Mouse (Mus musculus): Measurements from ENCODE around the gene Celf3. TPM values are rescaled to one million over a fixed set of nuclear protein-coding genes. Genes with fewer than 3 reads are reported as not detected.

Celf3 gene
- polyA plus RNA-seq, 1 experiment from 2014 or later: 4.7 TPM

DNA sequence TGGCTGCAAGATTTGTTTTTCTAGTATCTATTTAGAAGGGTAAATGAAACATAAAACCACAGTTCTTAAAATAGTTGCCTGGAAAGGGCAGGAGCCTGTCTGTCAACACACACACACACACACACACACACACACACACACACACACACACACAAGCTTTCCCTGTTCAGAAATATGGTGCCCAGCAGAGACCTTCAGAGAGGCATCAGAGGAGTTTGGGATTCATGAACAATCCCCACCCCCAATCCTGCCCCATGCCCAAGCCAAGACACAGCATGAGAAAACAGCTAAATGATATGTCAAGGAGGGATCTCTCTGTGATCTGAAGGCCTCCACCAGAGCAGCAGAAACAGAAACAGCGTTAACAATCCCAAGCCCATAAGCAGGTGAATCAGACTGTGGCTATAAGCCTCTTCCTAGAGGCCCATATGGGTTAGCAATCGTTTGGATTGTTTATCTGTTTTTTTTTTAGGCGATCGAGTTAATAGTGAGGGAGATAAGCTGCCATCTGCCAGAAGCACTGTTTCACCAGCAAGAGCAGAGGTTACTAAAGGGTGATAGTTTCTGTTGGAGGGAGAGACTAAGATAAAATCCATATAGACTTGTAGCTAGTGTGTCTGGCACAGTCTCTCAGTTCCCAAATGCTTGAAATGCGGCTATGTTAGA lies 4.4 kb upstream of the Celf3 start:
- H3K4me3 ChIP-seq (ENCODE audit: low read depth, low read length): no peak overlapping the region
- no peaks in the 10 kb centered on the region for H3K36me3 ChIP-seq (ENCODE audit: control insufficient read depth, insufficient read depth, low read length)
- no peak overlapping the region for H3K27ac ChIP-seq (ENCODE audit: low read depth, low read length)
- peaks cover 14% of the 10 kb centered on the region for H3K4me1 ChIP-seq (ENCODE audit: control insufficient read depth, insufficient read depth, low read length)
- H3K9me3 ChIP-seq (replicated peaks; ENCODE audit: control insufficient read depth, low read length): no peaks in the 10 kb centered on the region
- no peak for ATAC-seq (replicated peaks; ENCODE audit: insufficient number of reproducible peaks, low FRiP score, low TSS enrichment)
- H3K4me2 ChIP-seq: no peak overlapping the region
- H3K27me3 ChIP-seq (ENCODE audit: control insufficient read depth, insufficient read depth, low read length): peaks cover 5% of the 10 kb centered on the region
- H3K9ac ChIP-seq (ENCODE audit: low read depth, low read length): no peak overlapping the region
- 33% methylated on average over 5 of the region's 5 CpGs for WGBS (ENCODE audit: insufficient replicate concordance)

GRCm38 (mm10) chr3:94476301-94477035 lies 1.6 kb upstream of the Celf3 start:
- H3K9me3 ChIP-seq (replicated peaks; ENCODE audit: control insufficient read depth, low read length): no peaks in the 10 kb centered on the region
- H3K36me3 ChIP-seq (ENCODE audit: control insufficient read depth, insufficient read depth, low read length): no peaks in the 10 kb centered on the region
- H3K4me1 ChIP-seq (ENCODE audit: control insufficient read depth, insufficient read depth, low read length): peaks cover 16% of the 10 kb centered on the region
- H3K4me2 ChIP-seq: no peak overlapping the region
- no peak overlapping the region for H3K9ac ChIP-seq (ENCODE audit: low read depth, low read length)
- 44% methylated on average over 8 of the region's 8 CpGs for WGBS (ENCODE audit: insufficient replicate concordance)
- no peak overlapping the region for H3K4me3 ChIP-seq (ENCODE audit: low read depth, low read length)
- no peak for ATAC-seq (replicated peaks; ENCODE audit: insufficient number of reproducible peaks, low FRiP score, low TSS enrichment)
- H3K27ac ChIP-seq (ENCODE audit: low read depth, low read length): no peak overlapping the region
- peaks cover 31% of the 10 kb centered on the region for H3K27me3 ChIP-seq (ENCODE audit: control insufficient read depth, insufficient read depth, low read length)

GRCm38 (mm10) chr3:94477444-94477843 lies 651 bp upstream of the Celf3 start:
- Histone ChIP-seq H3K27me3 (ENCODE audit: control insufficient read depth, insufficient read depth, low read length) (peaks cover 33% of the 10 kb centered on the region), H3K4me3 (ENCODE audit: low read depth, low read length) (no peak overlapping the region), H3K4me2 (no peak overlapping the region), H3K4me1 (ENCODE audit: control insufficient read depth, insufficient read depth, low read length) (peaks cover 14% of the 10 kb centered on the region), H3K36me3 (ENCODE audit: control insufficient read depth, insufficient read depth, low read length) (no peaks in the 10 kb centered on the region), H3K9ac (ENCODE audit: low read depth, low read length) (no peak overlapping the region), H3K9me3 (replicated peaks; ENCODE audit: control insufficient read depth, low read length) (no peaks in the 10 kb centered on the region), H3K27ac (ENCODE audit: low read depth, low read length) (no peak overlapping the region)
- ATAC-seq (replicated peaks; ENCODE audit: insufficient number of reproducible peaks, low FRiP score, low TSS enrichment): no peak
- WGBS (ENCODE audit: insufficient replicate concordance): 61% methylated on average over 4 of the region's 4 CpGs

- Histone ChIP-seq H3K4me2 (no peak overlapping the region), H3K4me1 (ENCODE audit: control insufficient read depth, insufficient read depth, low read length) (peaks cover 12% of the 10 kb centered on the region), H3K36me3 (ENCODE audit: control insufficient read depth, insufficient read depth, low read length) (no peaks in the 10 kb centered on the region), H3K27me3 (ENCODE audit: control insufficient read depth, insufficient read depth, low read length) (peaks cover 33% of the 10 kb centered on the region), H3K9me3 (replicated peaks; ENCODE audit: control insufficient read depth, low read length) (no peaks in the 10 kb centered on the region), H3K27ac (ENCODE audit: low read depth, low read length) (no peak overlapping the region), H3K4me3 (ENCODE audit: low read depth, low read length) (no peak overlapping the region), H3K9ac (ENCODE audit: low read depth, low read length) (no peak overlapping the region)
- WGBS (ENCODE audit: insufficient replicate concordance): 14% methylated on average over 9 of the region's 9 CpGs
- ATAC-seq (replicated peaks; ENCODE audit: insufficient number of reproducible peaks, low FRiP score, low TSS enrichment): no peak
These were observed 585 bp downstream of the Celf3 start for GRCm38 (mm10) chr3:94478591-94479169.

GRCm38 (mm10) chr3:94479564-94479963 lies 1.5 kb downstream of the Celf3 start:
- H3K27me3 ChIP-seq (ENCODE audit: control insufficient read depth, insufficient read depth, low read length): peaks cover 33% of the 10 kb centered on the region
- H3K9ac ChIP-seq (ENCODE audit: low read depth, low read length): no peak overlapping the region
- no peaks in the 10 kb centered on the region for H3K9me3 ChIP-seq (replicated peaks; ENCODE audit: control insufficient read depth, low read length)
- H3K36me3 ChIP-seq (ENCODE audit: control insufficient read depth, insufficient read depth, low read length): no peaks in the 10 kb centered on the region
- peak overlapping the region; percentile 26; the same call in 1 of the 2 replicates for H3K4me3 ChIP-seq (ENCODE audit: low read depth, low read length)
- H3K4me2 ChIP-seq: peak overlapping the region; percentile 57
- peaks cover 5% of the 10 kb centered on the region; the same call in 1 of the 2 replicates for H3K4me1 ChIP-seq (ENCODE audit: control insufficient read depth, insufficient read depth, low read length)
- H3K27ac ChIP-seq (ENCODE audit: low read depth, low read length): no peak overlapping the region
- WGBS (ENCODE audit: insufficient replicate concordance): 4% methylated on average over 11 of the region's 11 CpGs
- no peak for ATAC-seq (replicated peaks; ENCODE audit: insufficient number of reproducible peaks, low FRiP score, low TSS enrichment)

- Histone ChIP-seq H3K4me2 (peak within 1 kb of the TSS; percentile 57), H3K4me1 (ENCODE audit: control insufficient read depth, insufficient read depth, low read length) (peaks cover 5% of the 10 kb centered on the region; the same call in 1 of the 2 replicates), H3K36me3 (ENCODE audit: control insufficient read depth, insufficient read depth, low read length) (no peaks in the 10 kb centered on the region), H3K27ac (ENCODE audit: low read depth, low read length) (no peak within 1 kb of the TSS), H3K27me3 (ENCODE audit: control insufficient read depth, insufficient read depth, low read length) (peaks cover 33% of the 10 kb centered on the region), H3K9ac (ENCODE audit: low read depth, low read length) (no peak within 1 kb of the TSS), H3K9me3 (replicated peaks; ENCODE audit: control insufficient read depth, low read length) (no peaks in the 10 kb centered on the region), H3K4me3 (ENCODE audit: low read depth, low read length) (peak within 1 kb of the TSS; percentile 26; the same call in 1 of the 2 replicates)
- WGBS (ENCODE audit: insufficient replicate concordance): 8% methylated on average over 16 of the region's 16 CpGs
- no peak for ATAC-seq (replicated peaks; ENCODE audit: insufficient number of reproducible peaks, low FRiP score, low TSS enrichment)
These were observed 2.3 kb downstream of the Celf3 start, which contains the start of gene Riiad1 for GRCm38 (mm10) chr3:94480291-94480884. Riiad1 (minus strand) TSS chr3:94480341.

DNA sequence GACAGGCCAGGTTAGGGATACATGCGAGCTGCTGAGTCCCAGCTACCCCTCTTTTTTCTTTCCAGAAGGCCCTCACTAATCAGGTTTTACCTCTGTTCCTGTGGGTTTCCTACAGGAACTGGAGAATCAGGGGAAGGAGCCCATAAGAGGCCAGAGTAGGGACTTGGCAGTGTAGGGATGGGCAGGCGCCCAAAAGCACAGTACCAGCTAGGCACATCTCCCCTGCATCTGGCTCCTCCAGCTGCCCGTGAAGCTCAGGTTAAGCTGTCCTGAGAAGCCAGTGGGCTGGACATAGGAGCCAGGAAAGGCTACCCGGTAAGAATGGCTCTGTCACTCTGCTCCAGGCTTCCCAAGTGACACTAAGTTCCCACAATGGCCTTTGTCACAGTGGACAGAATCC lies 3.3 kb downstream of the Celf3 start:
- 52% methylated on average over 4 of the region's 4 CpGs for WGBS (ENCODE audit: insufficient replicate concordance)
- no peaks in the 10 kb centered on the region for H3K9me3 ChIP-seq (replicated peaks; ENCODE audit: control insufficient read depth, low read length)
- H3K4me3 ChIP-seq (ENCODE audit: low read depth, low read length): no peak overlapping the region
- no peak overlapping the region for H3K27ac ChIP-seq (ENCODE audit: low read depth, low read length)
- no peak overlapping the region for H3K9ac ChIP-seq (ENCODE audit: low read depth, low read length)
- no peak for ATAC-seq (replicated peaks; ENCODE audit: insufficient number of reproducible peaks, low FRiP score, low TSS enrichment)
- no peaks in the 10 kb centered on the region for H3K36me3 ChIP-seq (ENCODE audit: control insufficient read depth, insufficient read depth, low read length)
- H3K27me3 ChIP-seq (ENCODE audit: control insufficient read depth, insufficient read depth, low read length): peaks cover 33% of the 10 kb centered on the region
- H3K4me1 ChIP-seq (ENCODE audit: control insufficient read depth, insufficient read depth, low read length): peaks cover 5% of the 10 kb centered on the region; the same call in 1 of the 2 replicates
- H3K4me2 ChIP-seq: no peak overlapping the region

GRCm38 (mm10) chr3:94482764-94483385 lies 4.8 kb downstream of the Celf3 start:
- ATAC-seq (replicated peaks; ENCODE audit: insufficient number of reproducible peaks, low FRiP score, low TSS enrichment): no peak

More at GRCm38 (mm10) chr3:94482764-94483385, 4.8 kb downstream of the Celf3 start:
- Histone ChIP-seq H3K4me1 (ENCODE audit: control insufficient read depth, insufficient read depth, low read length) (peaks cover 5% of the 10 kb centered on the region), H3K4me2 (no peak overlapping the region), H3K9ac (ENCODE audit: low read depth, low read length) (no peak overlapping the region), H3K9me3 (replicated peaks; ENCODE audit: control insufficient read depth, low read length) (no peaks in the 10 kb centered on the region), H3K36me3 (ENCODE audit: control insufficient read depth, insufficient read depth, low read length) (no peaks in the 10 kb centered on the region), H3K4me3 (ENCODE audit: low read depth, low read length) (no peak overlapping the region), H3K27ac (ENCODE audit: low read depth, low read length) (no peak overlapping the region), H3K27me3 (ENCODE audit: control insufficient read depth, insufficient read depth, low read length) (peaks cover 33% of the 10 kb centered on the region)
- WGBS (ENCODE audit: insufficient replicate concordance): 75% methylated on average over 17 of the region's 17 CpGs

All from heart, embryonic 11.5 days (tissue).